Mouse (Mus musculus): Measurements from ENCODE around the gene Whrn. TPM values are rescaled to one million over a fixed set of nuclear protein-coding genes. Genes with fewer than 3 reads are reported as not detected.

Gene Whrn
- polyA plus RNA-seq, 1 experiment: not detected

- H3K27ac ChIP-seq (ENCODE audit: insufficient read depth, low read depth, low read length): no peak overlapping the region
- WGBS: 73% methylated on average over 11 of the region's 11 CpGs
- H3K4me3 ChIP-seq (ENCODE audit: insufficient read depth, low read depth, low read length): no peak overlapping the region
- H3K4me1 ChIP-seq (ENCODE audit: control insufficient read depth, insufficient read depth, low read length): 0 out of 2 replicates have a peak, but pooled peaks cover 10% of the 10 kb centered on the region
- TF ChIP-seq POLR2A (IDR thresholded peaks at IDR 0.05; ENCODE audit: insufficient read depth, low read depth, low read length) (no peak), CTCF (IDR thresholded peaks at IDR 0.05; ENCODE audit: insufficient read depth, low read depth, low read length) (no peak)
Measured at GRCm38 (mm10) chr4:63389887-63390528, 105.8 kb downstream of the Whrn start.

- H3K27ac ChIP-seq (ENCODE audit: insufficient read depth, low read depth, low read length): no peak overlapping the region
- H3K4me3 ChIP-seq (ENCODE audit: insufficient read depth, low read depth, low read length): no peak overlapping the region
- WGBS: 59% methylated on average over 8 of the region's 8 CpGs
- 0 out of 2 replicates have a peak, but pooled peaks cover 10% of the 10 kb centered on the region for H3K4me1 ChIP-seq (ENCODE audit: control insufficient read depth, insufficient read depth, low read length)
- TF ChIP-seq CTCF (IDR thresholded peaks at IDR 0.05; ENCODE audit: insufficient read depth, low read depth, low read length) (no peak), POLR2A (IDR thresholded peaks at IDR 0.05; ENCODE audit: insufficient read depth, low read depth, low read length) (no peak)
Measured at GRCm38 (mm10) chr4:63389121-63389886, 106.5 kb downstream of the Whrn start.

- TF ChIP-seq POLR2A (IDR thresholded peaks at IDR 0.05; ENCODE audit: insufficient read depth, low read depth, low read length) (no peak), CTCF (IDR thresholded peaks at IDR 0.05; ENCODE audit: insufficient read depth, low read depth, low read length) (no peak)
- Histone ChIP-seq H3K27ac (ENCODE audit: insufficient read depth, low read depth, low read length) (no peak overlapping the region), H3K4me1 (ENCODE audit: control insufficient read depth, insufficient read depth, low read length) (peaks cover 13% of the 10 kb centered on the region), H3K4me3 (ENCODE audit: insufficient read depth, low read depth, low read length) (no peak overlapping the region)
- WGBS: 71% methylated on average over 6 of the region's 6 CpGs
Measured at GRCm38 (mm10) chr4:63388029-63388428, 107.8 kb downstream of the Whrn start.

- Histone ChIP-seq H3K27ac (ENCODE audit: insufficient read depth, low read depth, low read length) (no peak overlapping the region), H3K4me3 (ENCODE audit: insufficient read depth, low read depth, low read length) (no peak overlapping the region), H3K4me1 (ENCODE audit: control insufficient read depth, insufficient read depth, low read length) (peaks cover 13% of the 10 kb centered on the region)
- WGBS: 76% methylated on average over 11 of the region's 11 CpGs
- TF ChIP-seq CTCF (IDR thresholded peaks at IDR 0.05; ENCODE audit: insufficient read depth, low read depth, low read length) (no peak), POLR2A (IDR thresholded peaks at IDR 0.05; ENCODE audit: insufficient read depth, low read depth, low read length) (no peak)
Measured at GRCm38 (mm10) chr4:63385784-63386183, 110.0 kb downstream of the Whrn start.

- no peak overlapping the region for H3K27ac ChIP-seq (ENCODE audit: insufficient read depth, low read depth, low read length)
- H3K4me1 ChIP-seq (ENCODE audit: control insufficient read depth, insufficient read depth, low read length): peaks cover 13% of the 10 kb centered on the region
- WGBS: 74% methylated on average over 3 of the region's 3 CpGs
- TF ChIP-seq POLR2A (IDR thresholded peaks at IDR 0.05; ENCODE audit: insufficient read depth, low read depth, low read length): no peak
- TF ChIP-seq CTCF (IDR thresholded peaks at IDR 0.05; ENCODE audit: insufficient read depth, low read depth, low read length): no peak
- no peak overlapping the region for H3K4me3 ChIP-seq (ENCODE audit: insufficient read depth, low read depth, low read length)
Measured at GRCm38 (mm10) chr4:63385253-63385652, 110.5 kb downstream of the Whrn start.

- WGBS: 92% methylated on average over 4 of the region's 4 CpGs
- no peak for TF ChIP-seq CTCF (IDR thresholded peaks at IDR 0.05; ENCODE audit: insufficient read depth, low read depth, low read length)
- no peak for TF ChIP-seq POLR2A (IDR thresholded peaks at IDR 0.05; ENCODE audit: insufficient read depth, low read depth, low read length)
- peaks cover 11% of the 10 kb centered on the region for H3K4me1 ChIP-seq (ENCODE audit: control insufficient read depth, insufficient read depth, low read length)
- H3K27ac ChIP-seq (ENCODE audit: insufficient read depth, low read depth, low read length): no peak overlapping the region
- no peak overlapping the region for H3K4me3 ChIP-seq (ENCODE audit: insufficient read depth, low read depth, low read length)
Measured at GRCm38 (mm10) chr4:63384262-63384661, 111.5 kb downstream of the Whrn start.

- no peak overlapping the region for H3K4me3 ChIP-seq (ENCODE audit: insufficient read depth, low read depth, low read length)
- H3K27ac ChIP-seq (ENCODE audit: insufficient read depth, low read depth, low read length): no peak overlapping the region
- 67% methylated on average over 12 of the region's 12 CpGs for WGBS
- peaks cover 8% of the 10 kb centered on the region for H3K4me1 ChIP-seq (ENCODE audit: control insufficient read depth, insufficient read depth, low read length)
- TF ChIP-seq POLR2A (IDR thresholded peaks at IDR 0.05; ENCODE audit: insufficient read depth, low read depth, low read length) (no peak), CTCF (IDR thresholded peaks at IDR 0.05; ENCODE audit: insufficient read depth, low read depth, low read length) (no peak)
Measured at GRCm38 (mm10) chr4:63383474-63383873, 112.3 kb downstream of the Whrn start.

- Histone ChIP-seq H3K27ac (ENCODE audit: insufficient read depth, low read depth, low read length) (no peak overlapping the region), H3K4me3 (ENCODE audit: insufficient read depth, low read depth, low read length) (no peak overlapping the region), H3K4me1 (ENCODE audit: control insufficient read depth, insufficient read depth, low read length) (peaks cover 6% of the 10 kb centered on the region)
- TF ChIP-seq CTCF (IDR thresholded peaks at IDR 0.05; ENCODE audit: insufficient read depth, low read depth, low read length) (no peak), POLR2A (IDR thresholded peaks at IDR 0.05; ENCODE audit: insufficient read depth, low read depth, low read length) (no peak)
- WGBS: 97% methylated on average over 4 of the region's 4 CpGs
Measured at GRCm38 (mm10) chr4:63382676-63383369, 113.0 kb downstream of the Whrn start.

- WGBS: 77% methylated on average over 7 of the region's 7 CpGs
- no peak overlapping the region for H3K27ac ChIP-seq (ENCODE audit: insufficient read depth, low read depth, low read length)
- no peaks in the 10 kb centered on the region for H3K4me1 ChIP-seq (ENCODE audit: control insufficient read depth, insufficient read depth, low read length)
- TF ChIP-seq CTCF (IDR thresholded peaks at IDR 0.05; ENCODE audit: insufficient read depth, low read depth, low read length) (no peak), POLR2A (IDR thresholded peaks at IDR 0.05; ENCODE audit: insufficient read depth, low read depth, low read length) (no peak)
- no peak overlapping the region for H3K4me3 ChIP-seq (ENCODE audit: insufficient read depth, low read depth, low read length)
Measured at GRCm38 (mm10) chr4:63377483-63377882, 118.3 kb downstream of the Whrn start.
